14 mouse cellular contexts compared by ENCODE assay signal in genomic region chr9:28364473-28365159, GRCm38 (mm10).
DNase-seq lines count a peak whose midpoint lies in the region; ATAC-seq and TF ChIP-seq lines count a peak whose summit lies in the region.
"Had no signal": no experiment of that assay in that cellular context is flagged by ENCODE, and none has a peak within 500 bp of the region (broad histone marks: within the 10 kb centered on the region; RNA-seq: fewer than 3 reads in every experiment).

No protein-coding gene starts in this region.

- 0 out of 2 replicates have a peak overlapping the region, but pooled peaks have one; percentile 6 for H3K4me2 ChIP-seq in forebrain, embryonic 15.5 days (replicated peaks)
- no peak overlapping the region for H3K4me2 ChIP-seq in forebrain, embryonic 12.5 days
- H3K4me2 ChIP-seq in hindbrain, embryonic 15.5 days: no peak overlapping the region
- H3K4me2 ChIP-seq in lung, postnatal 0 days (replicated peaks; ENCODE audit: low read depth, low read length): no peak overlapping the region
- H3K4me2 ChIP-seq: limb, embryonic 15.5 days; lung, embryonic 14.5 days had no signal

- peak; percentile 36 for DNase-seq in brain, embryonic 18.5 days (ENCODE audit: low read depth, low spot score)
- DNase-seq in left cerebral cortex, adult 2 months (ENCODE audit: extremely low spot score in 1 of 2, low spot score in 2 of 2): peak in 1 of 2 experiments; percentile 15
- no peak for DNase-seq in embryo, embryonic 9.5 days (ENCODE audit: extremely low spot score)
- DNase-seq in ovary, postnatal 14 days (ENCODE audit: low spot score): no peak
- no peak for DNase-seq in lung, postnatal 0 days (ENCODE audit: low spot score)
- DNase-seq: adrenal gland, postnatal 14 days; lung, embryonic 14.5 days; thymus, postnatal 14 days had no signal

- ATAC-seq in forebrain, embryonic 15.5 days (replicated peaks): peak; percentile 80
- ATAC-seq in forebrain, embryonic 12.5 days (ENCODE audit: low FRiP score): no peak
- peak; percentile 81 for ATAC-seq in hindbrain, embryonic 15.5 days (ENCODE audit: low FRiP score, low read depth)
- no peak for ATAC-seq in lung, postnatal 0 days
- ATAC-seq: intestine, postnatal 0 days had no signal

- peaks cover 15% of the 10 kb centered on the region for H3K4me1 ChIP-seq in forebrain, embryonic 15.5 days
- 0 out of 2 replicates have a peak, but pooled peaks cover 5% of the 10 kb centered on the region for H3K4me1 ChIP-seq in forebrain, embryonic 12.5 days
- no peaks in the 10 kb centered on the region for H3K4me1 ChIP-seq in hindbrain, embryonic 15.5 days (replicated peaks)
- no peaks in the 10 kb centered on the region for H3K4me1 ChIP-seq in lung, postnatal 0 days (ENCODE audit: insufficient read depth, low read depth, low read length)
- H3K4me1 ChIP-seq: limb, embryonic 15.5 days had no signal

- H3K36me3 ChIP-seq in forebrain, embryonic 15.5 days: no peaks in the 10 kb centered on the region
- no peaks in the 10 kb centered on the region for H3K36me3 ChIP-seq in forebrain, embryonic 12.5 days (replicated peaks)
- no peaks in the 10 kb centered on the region for H3K36me3 ChIP-seq in hindbrain, embryonic 15.5 days
- H3K36me3 ChIP-seq in lung, postnatal 0 days (ENCODE audit: insufficient read depth, low read length): no peaks in the 10 kb centered on the region
- H3K36me3 ChIP-seq: G1E; limb, embryonic 15.5 days had no signal

- no peak for TF ChIP-seq CTCF in left cerebral cortex, adult 2 months (IDR thresholded peaks at IDR 0.05)
- no peak for TF ChIP-seq CTCF in lung, postnatal 0 days (IDR thresholded peaks at IDR 0.05)

- no peaks in the 10 kb centered on the region for H3K9me3 ChIP-seq in forebrain, embryonic 15.5 days
- no peaks in the 10 kb centered on the region for H3K9me3 ChIP-seq in forebrain, embryonic 12.5 days
- no peaks in the 10 kb centered on the region for H3K9me3 ChIP-seq in hindbrain, embryonic 15.5 days
- H3K9me3 ChIP-seq in lung, postnatal 0 days (ENCODE audit: low read length): no peaks in the 10 kb centered on the region
- H3K9me3 ChIP-seq: G1E; limb, embryonic 15.5 days had no signal

- no peak overlapping the region for H3K9ac ChIP-seq in forebrain, embryonic 15.5 days (replicated peaks)
- H3K9ac ChIP-seq in forebrain, embryonic 12.5 days: no peak overlapping the region
- no peak overlapping the region for H3K9ac ChIP-seq in hindbrain, embryonic 15.5 days
- no peak overlapping the region for H3K9ac ChIP-seq in lung, postnatal 0 days (replicated peaks; ENCODE audit: low read depth)
- H3K9ac ChIP-seq: limb, embryonic 15.5 days; lung, embryonic 14.5 days had no signal

- H3K27ac ChIP-seq in forebrain, embryonic 15.5 days (replicated peaks): peak overlapping the region; percentile 58
- no peak overlapping the region for H3K27ac ChIP-seq in forebrain, embryonic 12.5 days
- peak overlapping the region; percentile 79 for H3K27ac ChIP-seq in hindbrain, embryonic 15.5 days (replicated peaks)
- H3K27ac ChIP-seq in left cerebral cortex, adult 2 months: peak overlapping the region; percentile 44; the same call in 1 of the 2 replicates
- H3K27ac ChIP-seq in lung, postnatal 0 days (ENCODE audit: low read length): no peak overlapping the region
- H3K27ac ChIP-seq: limb, embryonic 15.5 days had no signal

- H3K4me3 ChIP-seq in forebrain, embryonic 15.5 days: no peak overlapping the region
- H3K4me3 ChIP-seq in forebrain, embryonic 12.5 days (replicated peaks): no peak overlapping the region
- no peak overlapping the region for H3K4me3 ChIP-seq in hindbrain, embryonic 15.5 days
- H3K4me3 ChIP-seq in left cerebral cortex, adult 2 months: no peak overlapping the region
- H3K4me3 ChIP-seq in lung, postnatal 0 days (ENCODE audit: low read depth, low read length): no peak overlapping the region
- H3K4me3 ChIP-seq: limb, embryonic 15.5 days had no signal

- H3K27me3 ChIP-seq in forebrain, embryonic 15.5 days: no peaks in the 10 kb centered on the region
- no peaks in the 10 kb centered on the region for H3K27me3 ChIP-seq in forebrain, embryonic 12.5 days
- no peaks in the 10 kb centered on the region for H3K27me3 ChIP-seq in hindbrain, embryonic 15.5 days
- no peaks in the 10 kb centered on the region for H3K27me3 ChIP-seq in lung, postnatal 0 days (replicated peaks; ENCODE audit: insufficient read depth, low read length)
- H3K27me3 ChIP-seq: limb, embryonic 15.5 days had no signal

- intact Hi-C loops in left cerebral cortex, adult 2 months (cut with DNase I): loop anchor here (2.0 kb wide), 1 partner anchor 38 kb away; no protein-coding TSS in a partner anchor

- no peak for TF ChIP-seq EP300 in lung, postnatal 0 days (IDR thresholded peaks at IDR 0.05)

- WGBS in forebrain, embryonic 15.5 days: 29% methylated on average over 10 of the region's 10 CpGs
- 65% methylated on average over 10 of the region's 10 CpGs for WGBS in forebrain, embryonic 12.5 days
- WGBS in hindbrain, embryonic 15.5 days: 53% methylated on average over 10 of the region's 10 CpGs
- 68% methylated on average over 10 of the region's 10 CpGs for WGBS in lung, postnatal 0 days

Comparison
In these comparisons a context has a peak if more than half of its experiments do, and no peak if none do; other contexts are left out.
1. ATAC-seq: peak in forebrain, embryonic 15.5 days (single experiment) and hindbrain, embryonic 15.5 days (single experiment); none in forebrain, embryonic 12.5 days (single experiment) and lung, postnatal 0 days (single experiment).
2. H3K27ac ChIP-seq: peak in forebrain, embryonic 15.5 days (single experiment), hindbrain, embryonic 15.5 days (single experiment) and left cerebral cortex, adult 2 months (single experiment); none in forebrain, embryonic 12.5 days (single experiment) and lung, postnatal 0 days (single experiment).